Mouse (Mus musculus) left cerebral cortex, adult 18-20 months (tissue): ENCODE measurements around the gene Slc43a1. TPM values are rescaled to one million over a fixed set of nuclear protein-coding genes. Genes with fewer than 3 reads are reported as not detected.

Experiments used
- DNase-seq, 2 experiments: peaks; one replicate each; pipeline ENCODE4 v3.0.0; 2021 to 2022; ENCODE audit warnings: low spot score in 2 of 2, mixed read lengths in 1 of 2
- total RNA-seq, 2 experiments: library from RNA; stranded (reverse); gene quantifications; 2 replicates each; pipeline ENCODE4 v1.2.3; 2021

Gene Slc43a1
- total RNA-seq, 2 experiments from 2014 or later = 0.21 to 0.23 TPM

DNA sequence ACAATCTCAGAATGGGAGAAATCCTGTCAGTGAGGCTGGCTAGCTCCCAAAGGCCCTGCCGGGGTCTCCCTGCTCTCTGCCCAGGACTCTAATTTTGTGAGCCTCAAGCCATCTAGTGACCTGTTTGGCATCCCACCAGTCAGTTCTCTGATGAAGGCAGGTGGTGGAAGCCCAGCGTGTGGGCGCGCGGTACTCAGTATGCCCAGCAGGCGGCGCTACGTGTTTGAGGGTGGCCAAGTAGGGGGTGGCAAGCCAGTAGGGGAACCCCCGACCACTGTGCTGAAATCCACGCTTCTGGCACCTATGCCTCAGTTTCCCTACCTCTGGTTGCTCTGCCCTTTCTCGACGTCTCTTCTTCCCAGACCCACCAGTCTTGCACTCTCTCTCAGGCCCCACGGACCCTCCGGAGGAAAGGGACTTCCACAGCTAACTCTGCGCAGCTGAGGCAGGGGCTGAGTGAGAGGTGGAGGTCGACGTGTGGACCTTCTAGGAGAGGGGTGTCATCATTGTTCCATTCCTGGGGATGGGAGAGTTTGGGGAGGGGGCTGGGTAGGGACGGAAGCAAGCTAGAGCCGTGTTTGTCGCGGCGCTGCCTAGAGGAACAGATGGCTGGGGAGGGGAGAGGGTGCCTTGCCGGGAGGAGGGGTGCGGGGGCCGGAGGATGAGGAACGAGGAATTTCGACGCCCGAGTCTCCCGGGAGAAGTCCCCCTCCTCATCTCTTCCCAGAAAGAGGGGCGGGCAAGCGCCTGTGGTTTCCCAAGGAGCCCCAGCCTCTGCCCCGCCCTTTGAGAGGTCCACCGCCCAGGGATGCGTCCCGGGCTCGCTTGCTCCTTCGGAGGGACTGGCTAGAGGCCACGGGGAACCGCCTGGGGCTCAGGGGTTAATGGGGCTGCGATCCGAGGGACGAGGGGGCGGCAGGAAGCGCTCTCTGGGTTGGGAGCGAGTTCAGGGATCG is 27.2 kb downstream of the Slc43a1 start:
- peak; percentile 67 to 74 for DNase-seq

DNA sequence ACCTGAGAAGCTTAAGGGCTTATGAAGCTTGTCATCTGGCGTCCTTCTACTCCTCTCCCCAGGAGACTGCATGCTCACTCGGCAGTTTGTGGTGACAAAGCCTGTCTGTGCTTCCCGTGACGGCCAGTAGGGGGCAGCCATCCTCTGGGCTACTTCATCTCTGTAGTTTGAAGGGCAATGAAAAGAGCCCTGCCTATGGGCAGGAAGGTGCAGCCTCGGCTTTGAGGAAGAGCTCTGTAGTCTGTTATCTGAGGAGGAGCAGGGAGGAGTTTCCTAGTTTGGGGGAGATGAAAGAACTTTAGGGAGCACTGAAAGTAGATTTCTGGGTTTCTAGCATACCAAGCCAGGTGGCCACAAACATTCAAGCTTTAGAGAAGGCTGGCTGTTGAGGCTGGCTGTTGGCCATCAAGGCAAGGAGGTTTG is 29.9 kb downstream of the Slc43a1 start:
- peak; percentile 73 to 82 for DNase-seq

DNA sequence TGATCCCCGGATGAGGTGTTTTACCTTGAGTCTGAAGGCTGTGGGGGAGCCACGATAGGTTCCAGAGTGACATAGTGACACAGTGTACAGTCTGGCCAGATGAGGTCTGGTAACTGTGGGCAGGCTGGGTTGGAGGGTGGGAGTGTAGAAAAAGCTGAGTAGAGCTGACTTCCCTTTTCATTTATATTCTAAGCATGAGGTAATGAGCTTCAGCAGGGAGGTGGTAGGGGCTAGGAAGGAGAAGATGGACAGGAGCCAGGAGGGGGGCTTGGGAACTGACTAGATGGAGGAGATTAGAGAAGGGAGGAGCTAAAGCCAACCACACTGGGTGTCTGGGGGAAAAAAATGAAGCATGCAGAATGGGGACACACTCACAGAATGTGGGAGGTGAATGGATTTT is 30.3 kb downstream of the Slc43a1 start:
- no peak for DNase-seq

DNA sequence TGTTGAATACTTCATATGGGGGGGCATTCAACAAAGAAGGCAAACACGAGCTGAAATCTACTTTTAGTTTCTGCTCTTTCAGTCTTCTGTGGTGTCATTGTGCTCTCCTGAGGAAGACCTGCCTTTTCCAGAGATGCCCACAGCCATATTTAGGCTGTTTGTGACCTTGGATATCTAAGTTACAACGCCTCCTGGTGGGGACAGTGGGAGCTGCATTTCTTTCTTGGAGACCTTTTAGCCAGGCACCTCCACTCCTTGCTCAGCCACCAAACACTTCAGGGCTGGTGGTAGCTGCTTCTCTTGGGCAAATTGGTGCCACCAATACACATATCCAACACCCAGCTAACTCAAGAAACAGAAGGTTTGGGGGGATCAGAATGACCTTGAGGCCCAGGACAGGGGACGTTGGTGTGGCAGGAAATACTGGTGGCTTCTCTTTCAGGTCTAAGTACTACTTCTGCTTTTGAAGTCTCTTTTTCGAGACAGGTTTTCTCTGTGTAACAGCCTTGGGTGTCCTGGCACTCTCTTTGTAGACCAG is 32.0 kb downstream of the Slc43a1 start:
- no peak for DNase-seq

DNA sequence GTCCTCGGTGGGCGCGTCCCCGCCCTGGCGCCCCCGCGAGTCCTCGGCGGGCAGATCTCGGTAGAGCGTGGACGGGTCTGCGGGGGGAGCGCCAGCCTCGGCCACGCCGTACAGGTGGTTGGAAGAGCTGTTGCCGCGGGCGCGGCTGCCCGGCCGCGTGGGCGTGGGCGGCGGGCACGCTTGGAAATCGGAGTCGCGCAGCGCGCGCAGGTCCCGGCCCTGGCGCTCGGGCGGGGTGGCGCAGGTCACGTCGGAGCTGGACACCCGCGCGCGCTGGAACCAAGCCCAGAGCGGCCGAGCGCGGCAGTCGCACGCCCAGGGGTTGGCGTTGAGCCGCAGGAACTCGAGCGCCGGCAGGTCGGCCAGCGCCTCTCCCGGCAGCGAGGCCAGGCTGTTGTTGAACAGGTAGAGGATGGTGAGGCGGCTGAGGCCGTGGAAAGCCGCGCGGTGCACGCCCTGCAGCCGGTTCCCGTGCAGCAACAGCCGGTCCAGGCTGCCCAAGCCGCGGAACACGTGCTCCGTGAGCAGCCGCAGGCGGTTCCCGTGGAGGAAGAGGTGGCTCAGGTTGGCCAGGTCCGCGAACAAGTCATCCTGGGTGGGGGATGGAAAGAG is 33.6 kb downstream of the Slc43a1 start:
- DNase-seq = no peak

DNA sequence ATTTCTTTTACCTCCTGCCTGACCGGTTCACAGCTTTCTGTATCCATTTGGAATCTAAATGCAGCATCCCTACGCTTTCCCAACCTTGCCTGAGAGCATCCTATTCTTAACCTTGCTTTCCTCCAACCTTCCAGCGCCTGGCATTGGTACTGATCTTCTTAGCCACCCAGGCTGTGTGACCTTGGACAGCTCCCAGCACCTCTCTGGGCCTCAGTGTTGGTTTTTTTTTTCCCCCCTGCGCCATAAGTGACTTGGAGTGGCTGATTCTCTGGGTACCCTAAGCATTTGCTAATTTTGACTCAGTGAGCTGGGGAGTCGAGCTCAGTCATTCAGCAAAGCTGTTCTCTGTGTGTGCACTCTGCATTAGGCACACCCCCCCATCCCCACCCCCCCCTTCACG is 37.2 kb downstream of the Slc43a1 start:
- no peak for DNase-seq

DNA sequence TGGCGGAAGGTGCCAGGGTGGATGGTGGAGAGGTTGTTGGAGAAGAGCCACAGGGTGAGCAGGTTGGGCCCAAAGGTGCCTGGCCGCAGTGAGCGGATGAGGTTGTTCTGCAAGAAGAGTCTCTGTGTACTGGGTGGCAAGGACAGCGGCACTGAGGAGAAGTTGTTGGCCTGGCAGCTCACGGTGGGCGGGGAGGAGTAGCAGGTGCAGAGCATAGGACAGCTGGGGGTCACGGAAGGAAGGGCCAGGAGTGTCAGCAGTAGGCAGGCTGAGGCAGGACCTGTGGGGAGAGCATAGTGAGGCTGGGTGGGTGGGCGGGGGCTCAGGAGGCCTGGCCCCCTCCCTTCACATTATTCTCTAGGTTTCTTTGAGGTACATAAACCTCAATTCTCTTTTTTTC is 41.9 kb downstream of the Slc43a1 start:
- DNase-seq = no peak

DNA sequence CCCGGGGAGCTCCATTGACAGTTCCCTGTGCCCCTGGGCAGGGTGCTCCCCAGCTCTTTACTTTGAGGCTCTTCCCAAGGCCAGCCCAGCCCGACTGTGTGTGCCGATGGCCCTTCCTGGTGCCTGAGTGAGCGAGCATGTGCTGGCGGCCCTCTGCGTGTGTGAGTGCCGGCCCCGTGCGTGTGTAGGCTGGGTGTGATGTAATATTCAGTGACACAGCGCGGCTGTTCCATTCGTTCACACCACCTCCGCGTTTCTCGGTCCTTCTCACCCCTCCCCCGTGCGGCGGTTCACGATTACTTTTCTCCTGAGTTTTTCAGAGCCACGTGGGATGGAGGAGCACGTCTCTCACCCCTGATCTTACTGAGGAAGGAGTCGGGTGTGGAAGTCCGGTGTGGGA is 44.0 kb downstream of the Slc43a1 start:
- peak; percentile 82 to 89 for DNase-seq

DNA sequence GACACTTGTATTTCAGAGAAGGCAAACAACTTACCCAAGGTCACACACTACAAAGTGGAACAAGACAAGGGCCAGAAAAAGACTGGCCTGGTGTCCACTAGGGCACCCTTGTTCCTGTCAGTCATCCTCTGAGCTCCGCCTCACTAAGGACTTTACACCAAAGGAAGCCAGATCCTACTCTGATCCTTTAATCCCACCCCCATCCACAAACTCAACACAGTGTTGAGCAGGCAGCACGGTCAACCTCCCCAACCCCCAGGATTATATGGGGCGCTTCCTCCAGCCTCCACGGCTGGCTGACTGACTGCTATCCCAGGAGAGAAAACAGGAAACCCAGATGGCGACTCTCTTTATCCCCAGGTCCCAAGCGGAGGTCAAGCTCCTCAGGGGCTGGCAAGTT is 44.4 kb downstream of the Slc43a1 start:
- no peak for DNase-seq

DNA sequence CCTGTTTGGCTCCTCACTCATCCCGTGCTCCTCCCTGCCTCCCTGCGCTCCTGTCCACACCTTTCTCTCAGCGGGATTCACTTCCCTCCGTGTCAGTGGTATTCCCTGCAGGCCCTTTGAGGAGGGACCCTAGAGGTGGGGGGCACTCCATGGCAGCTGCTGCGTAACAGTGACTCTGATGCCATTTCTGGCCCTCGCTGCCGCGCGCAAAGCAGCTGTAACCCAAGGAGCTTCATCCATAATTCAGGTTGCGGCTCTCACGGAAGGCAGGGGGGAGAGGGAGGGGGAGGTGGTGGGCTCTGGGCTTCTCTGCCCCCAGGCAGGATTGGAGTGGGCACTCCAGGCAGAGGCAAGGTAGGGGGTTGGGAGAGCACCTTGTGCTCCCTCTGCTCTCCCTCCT is 44.9 kb downstream of the Slc43a1 start:
- no peak for DNase-seq

DNA sequence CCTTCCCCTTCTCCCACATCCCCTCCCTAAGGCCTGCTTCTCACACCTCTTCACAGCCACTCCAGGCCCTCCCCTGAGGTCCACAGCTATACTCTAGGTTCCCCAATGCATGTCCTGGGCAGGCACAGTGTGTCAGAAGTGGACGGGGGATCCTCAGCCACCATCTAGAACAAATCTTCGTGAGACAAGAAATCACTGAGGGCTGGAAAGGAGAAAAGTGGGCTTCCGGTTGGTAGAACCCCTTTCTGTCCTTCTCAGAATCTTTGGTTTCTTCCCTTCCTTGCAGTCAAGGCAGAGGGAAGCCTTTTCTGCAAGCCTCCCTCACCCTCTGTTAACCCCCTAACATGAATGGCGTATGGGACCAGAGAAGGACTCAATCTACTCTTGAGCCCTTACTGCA is 45.3 kb downstream of the Slc43a1 start:
- DNase-seq = no peak

DNA sequence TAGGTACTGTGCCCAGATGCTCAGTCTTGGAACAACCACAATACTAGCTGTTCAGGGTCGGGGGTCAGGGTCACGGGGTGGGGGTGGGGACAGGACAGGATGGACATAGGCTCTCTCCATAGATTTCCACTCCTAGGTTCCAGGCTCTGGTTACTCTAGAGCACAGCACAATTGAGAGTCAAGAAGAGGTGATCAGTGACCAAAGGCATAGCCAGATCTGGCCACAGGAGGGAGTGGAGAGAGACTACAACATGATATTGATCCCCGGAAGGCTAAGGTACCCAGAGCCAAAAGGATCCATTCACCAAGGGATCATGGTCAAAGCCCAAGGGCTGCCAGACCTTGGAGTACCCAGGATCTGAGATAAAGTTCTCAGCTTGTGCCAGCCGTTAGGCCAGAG is 46.0 kb downstream of the Slc43a1 start:
- DNase-seq = no peak

DNA sequence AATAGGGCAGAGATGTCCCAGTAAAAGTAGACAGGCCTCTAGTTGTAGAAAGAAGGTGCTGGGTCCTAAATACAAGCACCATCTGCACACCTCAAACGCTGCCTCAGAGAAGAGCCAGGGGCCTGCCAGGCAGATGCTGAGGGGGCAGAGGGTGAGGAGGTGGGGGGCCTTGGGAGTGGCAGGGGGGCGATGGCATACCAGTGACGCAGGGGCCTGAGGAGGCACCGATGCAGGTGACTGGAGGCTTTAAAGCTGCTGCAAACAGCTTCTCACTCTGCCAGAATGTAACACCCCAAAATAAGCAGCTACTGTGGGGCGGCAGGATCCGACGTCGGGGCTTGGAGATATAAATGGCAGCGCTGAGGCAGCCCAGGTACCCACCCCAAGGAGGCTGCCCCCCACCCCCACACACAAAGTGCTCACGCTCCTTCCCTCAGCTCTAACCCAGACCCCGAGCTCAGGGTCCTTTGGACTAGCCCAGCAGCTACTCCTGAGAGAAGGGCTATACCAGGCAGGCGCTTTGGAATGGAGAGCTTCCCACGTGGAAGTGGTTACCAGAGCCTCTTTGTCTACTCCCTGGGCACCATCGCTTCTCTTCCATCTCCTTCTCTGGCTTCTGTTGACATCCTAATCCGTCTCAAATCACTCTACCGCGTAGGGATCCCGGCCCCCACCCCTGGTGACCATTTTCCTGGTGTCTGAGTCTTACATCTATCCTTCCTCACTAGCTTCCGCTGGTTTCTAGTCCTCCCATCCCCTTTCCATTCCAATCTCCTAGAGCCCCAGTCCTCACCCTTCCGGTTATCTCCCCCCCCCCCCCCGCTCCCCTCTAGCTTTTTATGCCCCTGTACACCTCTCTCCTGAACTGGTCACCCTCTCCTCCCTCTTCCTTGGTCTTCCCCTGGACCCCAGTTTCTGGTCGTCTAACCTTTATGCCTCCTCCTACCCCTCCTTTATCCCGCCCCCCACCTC is 46.7 kb downstream of the Slc43a1 start:
- no peak for DNase-seq

DNA sequence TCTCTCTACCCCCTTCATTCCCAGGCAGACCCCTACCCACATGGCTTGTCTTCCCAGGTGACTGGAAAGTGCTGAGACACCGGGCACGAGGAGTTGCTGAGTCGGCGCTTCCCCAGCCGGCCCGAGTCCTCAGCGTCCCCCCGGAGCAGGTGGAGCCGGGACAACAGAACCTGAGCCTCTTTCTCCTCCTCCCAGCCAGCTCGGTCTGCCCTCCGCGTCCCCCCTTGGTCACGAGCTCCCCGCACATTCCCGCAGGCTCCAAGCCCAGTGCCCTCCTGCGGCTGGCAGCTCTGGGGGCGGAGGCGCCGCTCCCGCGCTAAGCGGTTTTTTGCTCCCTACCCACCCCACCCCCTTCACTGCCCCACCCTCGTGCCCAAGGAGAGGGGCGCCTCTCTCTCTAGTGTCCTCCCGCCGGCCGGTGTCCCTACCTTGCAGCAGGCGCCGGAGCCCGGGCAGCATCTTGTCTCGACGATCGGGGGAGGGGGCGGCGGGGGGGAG is 47.6 kb downstream of the Slc43a1 start, which contains the start of gene Rtn4rl2:
Gene Rtn4rl2, minus strand, starts transcription at position 477 of the 498 bp plus-strand sequence.
- no peak for DNase-seq

DNA sequence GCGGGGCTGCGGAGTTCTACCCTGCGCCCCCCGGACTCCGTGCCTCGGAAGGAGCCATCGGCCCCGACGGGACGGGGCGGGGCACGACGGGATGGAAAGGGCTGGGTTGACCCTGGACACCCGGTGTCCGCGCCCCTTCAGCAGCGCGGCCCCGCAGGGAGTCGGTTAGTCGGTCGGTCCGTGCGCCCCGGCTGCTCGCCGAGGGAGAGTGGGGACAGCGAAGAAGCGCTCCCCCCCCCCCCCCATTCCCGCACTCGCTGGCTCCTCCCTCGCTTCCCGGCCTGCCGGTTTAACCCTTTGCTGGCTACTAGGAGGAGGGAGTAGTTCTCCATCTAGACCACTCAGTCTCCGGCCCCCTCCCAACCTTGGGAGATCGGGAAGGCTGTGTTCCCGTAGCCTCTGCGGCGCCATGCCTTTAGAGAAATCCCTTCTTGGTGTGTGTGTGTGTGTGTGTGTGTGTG is 48.2 kb downstream of the Slc43a1 start:
- DNase-seq = no peak

DNA sequence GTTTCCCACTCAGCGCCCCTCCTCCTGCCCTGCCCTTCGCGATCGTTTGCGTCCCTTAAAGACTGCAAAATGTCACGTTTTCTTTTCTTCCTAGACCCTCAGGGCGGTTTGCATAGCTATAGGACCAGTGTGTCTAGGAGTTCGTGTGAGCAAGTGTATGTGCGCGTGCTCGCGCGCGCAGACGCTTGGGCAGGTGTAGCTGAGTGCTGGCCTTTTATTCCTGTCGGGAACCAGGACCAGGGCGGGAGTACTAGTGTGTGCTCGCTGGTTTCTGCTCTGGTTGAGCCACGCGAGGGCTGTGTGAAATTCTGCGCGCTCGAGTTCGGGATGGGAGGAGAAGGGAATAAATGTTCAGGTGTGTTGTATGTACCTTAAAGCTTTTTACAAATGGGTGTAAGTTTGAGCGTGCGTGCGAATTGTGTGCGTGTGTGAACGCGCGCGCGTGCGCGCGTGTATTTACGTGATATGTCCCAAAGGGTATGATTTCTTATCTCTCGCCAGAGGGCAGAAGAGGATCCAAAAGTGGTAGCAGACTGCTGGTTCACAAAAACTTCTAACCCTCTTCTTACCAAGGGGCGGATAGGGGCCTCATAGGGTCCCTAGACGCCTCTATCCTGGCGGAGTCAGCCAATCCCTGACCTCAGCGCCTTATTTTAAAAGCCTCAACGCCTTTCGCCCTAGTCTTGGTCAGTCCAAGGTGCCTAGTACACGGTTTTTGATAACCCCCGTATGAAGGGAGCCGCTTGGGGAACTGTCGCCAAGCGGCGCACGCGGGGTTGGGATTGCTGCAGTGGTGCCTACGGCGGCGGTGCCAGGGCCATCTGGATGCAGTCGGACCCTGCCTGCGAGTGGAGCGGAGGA is 49.0 kb downstream of the Slc43a1 start:
- peak in 1 of 2 experiments; percentile 70 for DNase-seq

DNA sequence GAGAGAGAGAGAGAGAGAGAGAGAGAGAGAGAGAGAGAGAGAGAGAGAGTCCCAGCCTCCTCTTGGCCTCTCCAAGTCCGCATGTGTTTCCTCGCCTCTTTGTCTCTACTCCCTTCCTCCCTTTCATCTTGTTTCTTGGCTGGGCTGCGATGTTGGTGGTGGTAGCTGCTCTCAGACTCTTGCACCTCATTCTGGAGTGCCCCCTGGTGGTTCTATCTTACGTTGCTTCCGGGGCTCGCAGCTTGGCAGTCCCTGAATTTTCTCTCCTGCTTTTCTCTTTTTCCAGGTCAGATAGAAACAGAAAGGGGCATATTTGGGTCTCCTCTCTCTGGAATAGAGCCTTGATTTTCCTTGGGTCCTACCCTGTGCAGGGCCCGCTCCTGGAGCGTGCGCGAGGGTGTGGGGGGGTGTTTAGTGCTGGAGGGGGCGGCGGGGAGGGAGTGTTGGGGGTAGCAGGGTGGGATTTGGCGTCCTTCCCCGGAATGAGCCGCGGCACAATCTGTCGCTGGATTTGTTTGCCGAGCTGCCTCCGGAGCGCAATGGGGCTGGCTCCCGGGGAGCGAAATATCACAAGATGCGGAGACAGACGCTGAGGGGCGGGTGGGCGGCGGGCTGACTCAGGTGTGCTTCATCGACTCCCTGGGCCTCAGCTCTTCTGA is 50.1 kb downstream of the Slc43a1 start:
- peak; percentile 74 to 79 for DNase-seq

DNA sequence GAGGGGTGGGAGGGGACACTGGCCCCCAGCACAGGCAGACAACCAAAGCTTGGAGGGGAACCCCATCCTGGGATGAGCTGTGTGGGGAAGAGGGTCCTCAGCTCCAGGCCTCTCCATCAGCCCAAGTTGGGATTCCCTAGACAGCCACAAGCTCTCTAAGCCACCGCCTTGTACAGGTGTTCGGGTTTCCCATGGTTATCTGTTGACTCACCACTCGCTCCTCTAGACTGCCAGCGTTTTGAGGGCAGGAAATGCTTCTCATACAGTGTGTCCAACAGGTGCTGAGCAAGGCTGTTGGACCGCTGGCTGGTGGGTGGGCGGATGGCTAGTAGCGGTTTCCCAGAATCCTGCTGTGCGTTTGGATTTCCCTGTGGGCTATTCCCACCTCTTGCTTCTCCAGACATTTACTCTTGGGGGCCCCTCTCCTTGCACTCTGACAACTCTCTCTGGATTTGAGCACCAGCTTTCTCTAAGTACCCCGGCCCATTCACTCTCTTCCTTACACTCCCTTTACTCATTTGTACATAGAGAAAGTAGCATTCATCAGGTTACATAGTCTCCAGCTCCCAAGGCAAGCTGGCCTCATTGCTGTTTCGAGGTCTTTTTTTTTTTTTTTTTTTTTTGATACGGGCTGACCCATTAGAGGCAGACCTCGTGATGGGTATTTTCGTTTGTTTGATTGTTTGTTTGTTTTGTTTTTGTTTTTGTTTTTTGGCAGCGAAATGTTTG is 50.8 kb downstream of the Slc43a1 start:
- DNase-seq = no peak

DNA sequence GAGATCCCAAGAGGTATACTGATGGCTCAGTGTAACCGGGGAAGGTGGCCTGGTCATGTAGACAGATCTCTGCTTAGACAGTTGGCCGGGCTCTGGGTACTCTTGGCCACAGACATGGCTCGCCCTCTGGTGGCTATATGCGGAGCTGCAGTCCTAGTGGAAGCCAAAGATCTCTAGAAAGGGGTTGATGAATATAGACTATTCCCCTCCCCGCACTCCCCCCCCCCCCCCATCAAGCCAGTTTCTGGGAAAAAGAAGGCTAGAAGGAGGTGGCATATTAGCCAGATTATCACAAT is 51.3 kb downstream of the Slc43a1 start:
- peak; percentile 77 to 78 for DNase-seq
